Mouse (Mus musculus) macrophage (primary cell): ENCODE results near the gene Tox4. TPM values are rescaled to one million over a fixed set of nuclear protein-coding genes. Genes with fewer than 3 reads are reported as not detected.

Experiments
- H3K27ac ChIP-seq: fragments of 350-480 bp; formaldehyde crosslinking; 2 replicates; pipeline ENCODE4 v1.9.0; 2021
- H3K36me3 ChIP-seq: fragments of 350-480 bp; formaldehyde crosslinking; 2 replicates; pipeline ENCODE4 v1.9.0; 2021; ENCODE audit errors: inconsistent target
- H3K4me3 ChIP-seq: fragments of 350-480 bp; formaldehyde crosslinking; 2 replicates; pipeline ENCODE4 v1.9.0; 2021; ENCODE audit errors: inconsistent target
- H3K79me2 ChIP-seq: fragments of 350-480 bp; formaldehyde crosslinking; 2 replicates; pipeline ENCODE4 v1.9.0; 2021; ENCODE audit errors: inconsistent target
- WGBS: methylation state at CpG from one replicate; pipeline ENCODE4 v1.1.7; 2026; ENCODE audit warnings: inconsistent platforms; ENCODE audit not compliant: missing documents; 5-methylcytosine and 5-hydroxymethylcytosine counted together
- polyA plus RNA-seq: library from polyadenylated mRNA; stranded (reverse); fragments of 250-400 nt; gene quantifications from 3 replicates; pipeline ENCODE4 v1.2.4, GENCODE M21; 2018; ENCODE audit warnings: inconsistent platforms
- total RNA-seq, 78 experiments: library from RNA; depleted of rRNA; stranded (reverse); fragments of 250-400 nt; gene quantifications; 1 replicate in 9 of 78; 2 replicates in 24 of 78; 3 replicates in 43 of 78; 4 replicates in 2 of 78; pipeline ENCODE4 v1.2.4; 2018; ENCODE audit warnings: inconsistent platforms in 56 of 78

The Tox4 gene
- 100 to 1,000 TPM in 7 of 26 experiments, 10 to 100 TPM in 19; 41.0 to 119 (median 83.4) TPM for total RNA-seq (2018; cell fraction: chromatin; rRNA removed)
- total RNA-seq (2018; cell fraction: cytosol; rRNA removed), result 10 to 100 TPM; 46.0 to 66.8 (median 56.9) TPM
- 10 to 100 TPM; 34.4 to 87.4 (median 73.2) TPM for total RNA-seq (2018; cell fraction: nucleus; rRNA removed)
- 34.3 to 46.1 TPM (median 44.4 TPM) in 3 replicates for polyA plus RNA-seq

DNA sequence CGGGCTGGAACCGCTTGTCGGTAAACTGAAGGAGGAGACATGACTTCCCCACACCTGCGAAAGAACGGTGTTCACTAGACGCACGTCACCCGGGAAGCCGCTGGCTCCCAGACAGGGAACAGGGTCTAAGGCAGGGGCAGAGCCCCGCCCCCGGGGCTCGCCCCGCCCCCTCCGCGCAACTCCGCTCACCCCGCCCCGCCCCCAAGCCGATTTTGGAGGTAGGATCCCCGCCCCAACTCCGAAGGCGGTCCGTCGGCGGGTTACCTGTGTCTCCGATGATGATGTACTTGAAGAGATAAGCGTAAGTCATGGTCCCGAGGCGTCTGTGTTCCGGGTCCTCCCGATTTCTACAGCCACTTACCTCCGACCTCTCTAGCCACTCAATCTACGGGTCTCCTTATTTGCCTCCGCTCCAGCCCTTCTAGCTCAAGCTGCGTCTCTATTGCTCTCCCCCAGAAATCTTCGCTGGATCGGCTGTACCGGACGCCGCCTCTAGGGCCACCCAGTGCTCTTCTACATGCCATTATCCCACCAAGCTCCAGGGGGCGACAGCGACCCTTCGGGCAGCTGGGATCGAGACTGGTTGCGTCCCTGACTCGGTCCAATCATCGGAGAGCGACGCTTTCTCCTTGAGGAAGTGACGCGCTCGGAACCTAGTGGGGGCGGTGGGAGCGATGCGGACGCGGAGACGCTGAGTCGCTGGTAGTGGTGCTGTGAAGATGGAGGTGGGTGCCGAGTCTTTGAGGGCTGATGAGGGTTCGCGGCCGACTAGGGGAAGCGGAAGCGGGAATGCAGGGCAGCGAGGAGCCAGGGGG is at the start of gene Tox4, which contains the start of gene Rab2b:
Gene Tox4 (plus strand): TSS at position 215 of the 815 bp plus-strand sequence.
Gene Rab2b (minus strand): TSS at position 614 of the 815 bp plus-strand sequence.
- WGBS, result under 1% methylated on average over 60 of the region's 66 CpGs
- peak within 1 kb of the TSS; percentile 64 for H3K27ac ChIP-seq
- peaks cover 51% of the 10 kb centered on the region for H3K79me2 ChIP-seq
- H3K4me3 ChIP-seq, result peak within 1 kb of the TSS; percentile 71
- H3K36me3 ChIP-seq, result peaks cover 6% of the 10 kb centered on the region; the same call in 1 of the 2 replicates

DNA sequence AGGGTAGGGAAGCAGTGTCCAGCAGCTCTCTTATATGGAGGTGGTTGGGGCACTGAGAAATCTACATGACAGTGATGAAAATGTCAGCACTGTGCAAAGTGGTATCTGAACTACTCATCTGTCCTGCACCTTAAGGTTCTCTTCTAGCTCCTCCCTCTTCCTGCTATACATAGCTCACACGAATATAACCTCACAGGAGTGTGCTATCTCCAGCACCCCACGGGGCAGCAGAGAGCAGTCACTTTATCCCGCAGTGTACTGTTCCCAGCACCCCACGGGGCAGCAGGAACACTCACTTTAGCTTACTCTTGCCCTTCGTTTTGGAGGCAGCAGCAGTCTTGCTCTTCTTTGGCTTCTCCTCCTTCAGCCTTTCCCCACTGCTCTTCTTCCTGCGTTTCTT is 46.7 kb upstream of the Tox4 start:
- Histone ChIP-seq H3K4me3 (no peak overlapping the region), H3K36me3 (peaks cover 82% of the 10 kb centered on the region), H3K27ac (no peak overlapping the region), H3K79me2 (peaks cover 15% of the 10 kb centered on the region)
- WGBS, result 96% methylated on average over 6 of the region's 6 CpGs

- Histone ChIP-seq H3K4me3 (no peak overlapping the region), H3K79me2 (peaks cover 44% of the 10 kb centered on the region), H3K36me3 (peaks cover 74% of the 10 kb centered on the region), H3K27ac (no peak overlapping the region)
- 91% methylated on average over 7 of the region's 7 CpGs for WGBS
Observed at GRCm38 (mm10) chr14:52235165-52235564, 43.8 kb upstream of the Tox4 start.

GRCm38 (mm10) chr14:52236216-52236615 is 42.7 kb upstream of the Tox4 start:
- Histone ChIP-seq H3K4me3 (no peak overlapping the region), H3K36me3 (peaks cover 65% of the 10 kb centered on the region), H3K27ac (no peak overlapping the region), H3K79me2 (peaks cover 54% of the 10 kb centered on the region)
- 100% methylated on average over 1 of the region's 1 CpGs for WGBS

- Histone ChIP-seq H3K36me3 (no peaks in the 10 kb centered on the region), H3K27ac (peak overlapping the region; percentile 45), H3K4me3 (peak overlapping the region; percentile 95), H3K79me2 (peaks cover 100% of the 10 kb centered on the region)
- 1% methylated on average over 31 of the region's 32 CpGs for WGBS
Observed at GRCm38 (mm10) chr14:52244041-52244689, 34.8 kb upstream of the Tox4 start.

DNA sequence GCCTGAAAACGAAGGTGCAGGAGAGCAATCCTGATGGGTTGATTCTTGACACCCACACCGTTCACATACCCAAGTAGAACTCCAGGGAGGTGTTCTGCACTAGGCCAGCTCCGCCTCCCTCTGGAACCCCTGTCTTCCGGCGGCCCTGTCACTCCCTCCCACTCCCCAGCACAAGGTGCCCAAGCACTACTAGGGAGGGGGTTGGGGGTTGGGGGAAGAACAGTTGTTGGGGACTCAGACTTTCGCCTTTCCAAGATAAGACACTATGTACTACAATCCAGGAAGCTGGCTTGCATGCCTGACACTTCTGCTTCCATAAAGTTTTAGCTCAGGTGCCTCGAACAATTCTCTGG is 34.3 kb upstream of the Tox4 start:
- H3K79me2 ChIP-seq, result peaks cover 100% of the 10 kb centered on the region
- H3K4me3 ChIP-seq, result peak overlapping the region; percentile 95
- H3K27ac ChIP-seq, result peak overlapping the region; percentile 45; the same call in 1 of the 2 replicates
- 20% methylated on average over 7 of the region's 7 CpGs for whole genome bisulfite sequencing
- no peaks in the 10 kb centered on the region for H3K36me3 ChIP-seq

DNA sequence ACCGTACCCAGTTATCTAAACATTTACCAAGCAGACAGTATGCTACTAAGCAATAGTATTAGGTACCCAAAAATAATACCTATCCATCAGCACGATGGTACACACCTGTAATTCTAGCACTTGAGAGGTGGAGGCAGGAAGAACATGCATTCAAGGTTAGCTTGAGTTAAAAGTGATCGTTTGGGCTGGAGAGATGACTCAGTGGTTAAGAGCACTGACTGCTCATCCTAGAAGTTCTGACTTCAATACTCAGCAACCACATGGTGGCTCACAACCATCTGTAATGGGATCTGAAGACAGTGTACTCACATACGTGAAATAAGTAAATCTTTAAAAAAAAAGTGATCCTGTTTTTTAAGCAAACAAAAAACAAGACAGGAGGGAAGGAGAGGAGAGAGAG is 32.8 kb upstream of the Tox4 start:
- WGBS, result 83% methylated on average over 4 of the region's 4 CpGs

GRCm38 (mm10) chr14:52256311-52257175 is 22.4 kb upstream of the Tox4 start:
- Histone ChIP-seq H3K4me3 (peak overlapping the region; percentile 83), H3K36me3 (no peaks in the 10 kb centered on the region), H3K79me2 (peaks cover 57% of the 10 kb centered on the region), H3K27ac (peak overlapping the region; percentile 40)
- WGBS, result 2% methylated on average over 18 of the region's 18 CpGs

More for the DNA sequence above, 32.8 kb upstream of the Tox4 start:
- H3K36me3 ChIP-seq, result no peaks in the 10 kb centered on the region
- peaks cover 100% of the 10 kb centered on the region for H3K79me2 ChIP-seq
- H3K27ac ChIP-seq, result no peak overlapping the region
- no peak overlapping the region for H3K4me3 ChIP-seq

DNA sequence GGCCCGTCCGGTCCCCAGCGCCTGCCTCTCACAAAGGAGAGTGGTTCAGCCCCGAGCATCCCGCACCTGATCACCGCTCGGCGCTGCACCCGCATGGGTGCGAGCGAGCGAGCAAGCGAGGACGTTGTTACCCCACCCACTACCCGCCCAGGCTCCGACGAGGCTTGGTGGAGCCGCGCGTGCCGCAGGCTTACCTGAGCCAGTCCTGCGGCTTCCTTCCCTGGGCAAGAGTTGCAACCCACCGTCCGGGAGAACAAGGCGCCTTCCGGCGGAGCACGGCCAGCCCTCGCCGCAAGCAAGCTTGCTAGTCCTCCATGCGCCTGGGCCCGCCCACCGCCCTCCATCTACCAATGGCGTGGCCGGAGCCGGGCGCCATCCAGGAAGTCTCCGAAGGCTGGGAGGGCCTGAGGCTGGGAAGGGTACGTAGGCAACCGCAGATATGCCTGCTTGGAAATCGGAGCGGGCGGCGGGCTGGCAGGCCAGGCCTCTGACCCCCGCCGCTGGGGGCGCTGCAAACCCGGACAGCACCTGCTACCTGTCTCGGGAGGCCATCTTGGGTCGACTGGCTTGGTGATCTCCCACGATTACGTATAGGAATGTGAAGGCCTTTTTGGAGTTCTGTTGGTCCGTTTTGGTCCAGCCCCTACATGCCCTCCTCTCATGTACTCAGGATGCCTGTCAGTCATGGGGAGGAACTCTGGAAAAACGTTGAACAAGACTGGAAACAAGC is 21.3 kb upstream of the Tox4 start, which contains the start of gene Chd8:
Gene Chd8 (minus strand): TSS at position 297 of the 730 bp plus-strand sequence.
- peaks cover 46% of the 10 kb centered on the region for H3K79me2 ChIP-seq
- peak within 1 kb of the TSS; percentile 83 for H3K4me3 ChIP-seq
- H3K27ac ChIP-seq, result peak within 1 kb of the TSS; percentile 40
- no peaks in the 10 kb centered on the region for H3K36me3 ChIP-seq
- WGBS, result under 1% methylated on average over 49 of the region's 54 CpGs

DNA sequence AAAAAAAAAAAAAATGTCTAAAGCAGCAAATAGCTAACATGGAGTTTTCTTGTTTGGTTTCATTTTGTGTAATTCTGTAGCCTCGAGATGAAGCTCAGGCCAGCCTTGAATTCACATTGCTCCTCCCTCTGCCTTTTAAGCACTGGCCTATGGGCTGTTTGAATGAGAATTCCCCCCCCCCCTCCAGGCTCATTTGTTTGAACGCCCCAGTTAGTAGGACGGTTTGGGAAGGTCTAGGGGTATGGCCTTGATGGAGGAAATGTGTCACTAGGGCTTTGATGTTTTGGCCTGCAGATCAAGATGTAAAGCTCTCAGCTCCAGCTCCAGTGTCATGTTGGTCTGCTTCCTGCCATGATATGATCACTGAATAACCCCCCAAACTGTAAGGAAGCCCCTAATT is 6.2 kb upstream of the Tox4 start:
- no peaks in the 10 kb centered on the region; the same call in 1 of the 2 replicates for H3K79me2 ChIP-seq
- H3K27ac ChIP-seq, result no peak overlapping the region
- H3K36me3 ChIP-seq, result no peaks in the 10 kb centered on the region
- no peak overlapping the region for H3K4me3 ChIP-seq
- 80% methylated on average over 3 of the region's 3 CpGs for WGBS

DNA sequence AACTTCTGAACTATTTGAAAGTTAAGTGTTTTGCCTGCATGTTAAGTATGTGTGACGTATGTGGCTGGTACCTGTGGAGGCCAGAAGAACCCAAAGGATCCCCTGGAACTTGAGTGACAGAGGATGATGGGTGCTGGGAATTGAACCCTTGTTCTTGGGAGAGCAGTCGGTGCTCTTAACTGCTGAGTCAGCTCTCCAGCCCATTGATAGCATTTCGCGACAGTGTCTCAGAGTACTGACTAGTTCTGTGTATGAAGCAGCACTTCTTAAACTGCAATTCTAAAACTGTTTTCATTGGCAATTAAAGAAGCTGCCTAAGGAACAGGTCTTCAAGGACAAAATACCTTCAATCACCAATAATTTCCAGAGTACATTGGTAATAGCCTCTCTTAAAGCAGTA is 1.7 kb upstream of the Tox4 start:
- no peak overlapping the region for H3K27ac ChIP-seq
- H3K36me3 ChIP-seq, result no peaks in the 10 kb centered on the region
- H3K4me3 ChIP-seq, result no peak overlapping the region
- WGBS, result 98% methylated on average over 4 of the region's 4 CpGs
- peaks cover 32% of the 10 kb centered on the region for H3K79me2 ChIP-seq

- under 1% methylated on average over 19 of the region's 21 CpGs for whole genome bisulfite sequencing
Observed at GRCm38 (mm10) chr14:52279747-52280120, 788 bp downstream of the Tox4 start.

DNA sequence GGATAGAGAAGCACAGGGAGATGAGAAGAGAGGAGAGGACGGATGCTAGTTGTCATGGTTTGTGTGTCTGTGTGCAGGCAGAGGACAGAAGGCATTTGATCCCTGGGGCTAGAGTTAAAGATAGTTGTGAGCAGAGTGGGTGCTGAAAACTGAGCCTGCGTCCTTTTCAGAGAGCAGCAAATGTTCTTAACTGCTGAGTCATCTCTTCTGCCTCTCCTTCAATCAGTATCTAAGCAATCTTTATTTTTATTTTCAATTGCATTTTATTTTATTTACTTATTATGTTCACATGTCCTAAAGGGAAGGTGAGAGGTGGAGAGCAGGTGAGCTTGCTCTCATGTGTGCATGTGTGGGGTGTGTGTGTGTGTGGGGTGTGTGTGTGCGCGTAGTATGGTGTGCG is 4.7 kb downstream of the Tox4 start:
- 100% methylated on average over 2 of the region's 5 CpGs for WGBS
- no peak overlapping the region for H3K27ac ChIP-seq
- H3K4me3 ChIP-seq, result no peak overlapping the region
- H3K36me3 ChIP-seq, result peaks cover 45% of the 10 kb centered on the region
- H3K79me2 ChIP-seq, result peaks cover 64% of the 10 kb centered on the region

More at GRCm38 (mm10) chr14:52279747-52280120, 788 bp downstream of the Tox4 start:
- Histone ChIP-seq H3K27ac (peak overlapping the region; percentile 64), H3K36me3 (peaks cover 10% of the 10 kb centered on the region; the same call in 1 of the 2 replicates), H3K79me2 (peaks cover 57% of the 10 kb centered on the region), H3K4me3 (peak overlapping the region; percentile 71)
